Mouse (Mus musculus) gonadal fat pad, adult 2 months (tissue): ENCODE measurements at regions not wholly inside any gene's neighbourhood (a gene's known extent, or its start where the extent isn't known, plus 50 kb on each side); places are given as distances from the start of the nearest gene placed in this dataset.

Experiments
- DNase-seq: peaks from one replicate; pipeline ENCODE4 v3.0.0-alpha.2; 2012; ENCODE audit warnings: low read depth

DNA sequence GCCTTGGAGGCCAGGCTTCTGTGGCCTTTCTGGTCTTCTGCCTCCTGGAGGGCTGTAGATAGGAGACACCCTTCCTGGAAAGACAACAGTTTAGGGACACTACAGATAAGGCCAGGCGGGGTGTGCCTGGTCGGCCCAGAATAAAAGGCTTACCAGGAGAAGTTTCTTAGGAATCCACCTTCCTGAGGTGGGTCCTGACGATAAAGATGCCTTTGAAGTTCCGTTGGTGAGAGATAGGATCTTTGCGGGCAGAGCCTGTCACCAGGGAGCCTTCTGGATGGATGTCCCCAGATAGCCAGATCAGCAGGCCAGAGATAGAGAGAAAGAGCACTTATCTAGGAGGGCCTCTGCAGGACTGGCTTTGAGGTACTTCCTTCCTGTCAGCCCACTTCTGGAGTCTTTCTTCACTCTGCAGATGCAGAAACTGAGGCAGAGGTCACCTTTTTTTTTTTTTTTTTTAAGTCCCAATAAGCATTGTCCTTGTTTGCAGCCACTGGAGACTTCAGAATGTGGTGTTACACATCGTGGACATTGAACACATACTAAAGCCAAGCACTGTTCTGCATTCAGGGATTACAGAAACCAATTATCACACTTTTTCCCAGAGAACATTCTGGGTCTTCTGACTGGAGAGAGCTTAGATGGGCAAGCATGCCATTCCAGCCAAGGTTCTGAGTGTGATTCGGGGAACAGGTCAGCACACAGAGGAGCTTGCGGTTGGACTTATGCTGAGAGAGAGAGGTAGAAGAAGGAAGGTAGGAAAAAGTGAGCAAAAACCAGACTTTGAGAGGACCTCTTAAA is 1236.3 kb upstream of the A1bg start:
- DNase-seq, result no peak

DNA sequence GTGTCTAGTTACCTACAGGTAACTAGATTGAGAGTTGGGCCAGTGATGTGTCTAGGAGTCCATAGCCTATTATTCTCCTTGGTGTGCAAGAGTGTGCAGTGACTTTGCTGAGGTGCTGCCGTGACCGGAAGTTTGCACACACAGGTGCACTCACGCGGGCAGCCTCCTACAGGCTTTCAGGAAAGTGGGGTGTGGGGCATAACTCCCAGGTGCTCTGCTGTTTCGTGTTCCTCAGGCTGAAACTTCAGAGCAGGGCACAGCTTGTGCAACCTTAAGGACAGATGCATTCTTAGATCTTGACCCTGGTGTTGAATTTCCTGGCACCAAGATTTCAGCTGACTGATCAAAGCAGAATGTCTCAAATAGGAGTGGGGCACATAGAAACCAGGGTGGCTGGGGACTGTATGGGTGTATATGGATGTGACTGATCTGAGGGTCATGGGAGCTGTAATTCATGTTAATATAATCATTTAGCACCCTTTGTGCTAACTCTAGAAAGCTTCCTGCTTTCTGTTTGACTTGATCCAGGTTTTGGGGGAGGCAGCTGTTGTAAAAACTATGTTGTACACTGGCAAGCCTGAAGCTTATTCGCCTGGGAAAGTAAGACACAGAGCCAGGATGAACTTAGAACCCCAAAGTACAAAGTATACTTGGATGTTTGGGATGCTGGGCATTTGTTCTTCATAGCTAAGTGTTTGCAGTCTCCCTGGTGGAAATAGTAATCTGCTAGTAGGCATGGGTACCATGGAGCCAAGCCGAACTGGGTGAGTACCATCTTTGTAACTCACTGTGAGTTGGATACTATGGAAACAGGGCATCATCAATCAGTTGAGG is 1234.6 kb upstream of the A1bg start:
- no peak for DNase-seq

DNA sequence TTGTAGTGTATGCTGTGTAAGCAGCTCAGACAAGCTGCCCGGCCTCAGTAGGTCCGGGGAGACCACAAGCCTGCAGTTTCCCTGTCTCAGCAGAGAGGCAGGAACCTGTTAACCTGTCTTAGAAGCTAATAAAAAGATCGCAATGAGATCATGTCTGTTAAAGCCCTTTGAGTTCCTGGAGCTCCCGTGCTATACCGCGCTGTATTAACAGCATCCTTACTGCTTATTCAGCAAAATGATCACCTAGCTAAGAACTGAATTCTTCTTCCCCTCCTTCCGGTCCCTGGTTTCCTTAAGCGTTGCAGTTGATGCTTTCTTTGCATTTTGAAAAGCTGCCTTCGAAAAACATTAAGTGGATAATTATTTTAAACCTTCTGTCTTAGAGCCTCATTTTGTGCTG is 1230.4 kb upstream of the A1bg start:
- DNase-seq, result no peak

DNA sequence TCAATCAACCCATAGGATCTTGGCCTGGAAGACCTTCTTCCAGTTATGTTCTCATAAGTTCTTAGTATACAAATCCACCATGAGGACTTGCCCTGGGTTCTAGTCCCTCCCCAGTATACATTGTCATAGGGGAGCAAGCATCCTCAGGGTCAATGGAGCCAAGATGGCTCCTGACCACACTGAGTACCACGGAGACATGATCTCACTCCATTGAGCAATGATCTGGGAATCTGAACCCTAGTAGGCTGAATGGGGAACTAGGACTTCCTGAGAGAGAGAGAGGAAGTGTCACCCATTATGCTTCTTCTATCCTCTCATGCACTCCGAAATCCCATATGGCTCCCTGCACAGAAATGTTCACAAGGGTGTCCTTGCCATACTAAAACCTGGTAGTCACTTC is 1229.3 kb upstream of the A1bg start:
- DNase-seq, result no peak

GRCm38 (mm10) chr15:62151690-62152089 is 1228.9 kb upstream of the A1bg start:
- no peak for DNase-seq

DNA sequence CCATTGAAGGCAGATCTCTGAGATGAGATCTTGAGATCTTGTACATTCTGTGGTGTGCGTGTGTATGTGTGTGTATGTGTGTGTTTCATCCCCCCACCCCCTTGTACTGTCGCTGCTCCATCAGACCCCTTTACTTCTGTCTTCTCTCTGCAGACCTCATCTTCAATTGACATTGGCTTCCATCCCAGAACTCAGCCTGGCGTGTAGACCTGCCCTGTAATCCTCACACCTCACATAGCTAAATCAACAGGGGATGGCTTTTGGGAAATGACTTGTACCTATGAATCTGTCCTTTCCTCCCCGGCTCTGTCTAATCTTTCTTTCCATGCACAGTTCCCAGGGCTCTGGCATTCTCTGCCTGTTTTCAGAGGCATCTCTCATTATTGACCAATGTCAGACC is 1227.5 kb upstream of the A1bg start:
- no peak for DNase-seq

GRCm38 (mm10) chr15:62148680-62149237 is 1225.9 kb upstream of the A1bg start:
- no peak for DNase-seq

- DNase-seq, result no peak
Measured at GRCm38 (mm10) chr15:62147343-62147953, 1224.6 kb upstream of the A1bg start.

GRCm38 (mm10) chr15:62145643-62146285 is 1223.0 kb upstream of the A1bg start:
- no peak for DNase-seq

DNA sequence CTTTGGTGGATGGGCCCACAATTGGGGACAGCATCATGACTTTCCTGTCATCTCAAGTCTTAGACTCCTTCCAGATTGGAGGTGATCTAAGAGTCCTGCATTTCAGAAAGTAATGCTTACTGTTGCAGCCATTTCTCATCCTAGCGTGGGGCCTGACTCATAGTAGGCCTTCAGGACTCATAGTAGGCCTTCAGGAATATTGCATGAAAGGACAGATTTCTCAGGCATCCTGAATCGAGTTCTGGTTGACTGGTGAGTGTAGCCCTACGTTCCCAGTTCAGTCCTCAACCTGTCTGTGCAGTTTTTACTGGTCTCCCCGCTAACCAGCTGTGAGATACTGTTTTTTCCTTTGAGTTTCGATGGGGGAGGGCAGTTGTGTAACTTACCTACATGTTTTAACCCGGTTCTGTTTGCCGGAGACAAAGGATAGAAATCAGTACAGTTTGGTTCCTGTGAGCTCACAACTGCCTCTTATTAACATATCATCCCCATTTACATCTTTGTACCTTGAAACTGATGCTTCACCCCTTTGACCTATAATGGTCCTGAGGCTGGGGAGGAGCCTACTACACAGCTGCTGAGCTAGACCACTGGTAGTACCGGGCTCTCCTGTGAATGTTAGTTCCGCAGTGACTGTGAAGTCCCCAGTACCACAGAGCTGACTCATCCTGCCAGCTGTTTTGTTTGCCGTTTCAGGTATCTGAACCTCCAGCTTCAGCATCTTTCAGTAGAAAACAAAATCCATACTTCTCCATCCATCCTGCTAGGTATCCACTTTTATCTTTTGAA is 1222.2 kb upstream of the A1bg start:
- no peak for DNase-seq

DNA sequence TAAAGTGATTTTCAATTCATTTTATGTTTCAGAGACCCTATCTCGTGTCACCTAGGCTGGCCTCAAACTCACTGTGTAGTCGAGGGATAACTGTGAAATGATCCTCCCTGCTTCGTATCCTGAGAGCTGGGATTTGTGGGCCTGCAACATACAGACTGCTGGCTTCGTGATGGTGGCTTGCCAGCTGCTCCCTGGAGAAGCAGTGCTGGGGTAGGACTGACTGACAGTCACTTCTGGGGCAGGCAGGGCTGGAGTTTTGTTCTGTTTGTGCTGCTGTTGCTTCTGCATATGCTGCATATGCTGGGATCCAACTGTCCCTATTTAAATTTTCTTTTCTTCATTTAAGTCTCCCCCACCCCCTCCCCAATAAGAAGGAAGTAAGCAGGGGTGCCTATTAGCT is 1217.0 kb upstream of the A1bg start:
- DNase-seq, result no peak

DNA sequence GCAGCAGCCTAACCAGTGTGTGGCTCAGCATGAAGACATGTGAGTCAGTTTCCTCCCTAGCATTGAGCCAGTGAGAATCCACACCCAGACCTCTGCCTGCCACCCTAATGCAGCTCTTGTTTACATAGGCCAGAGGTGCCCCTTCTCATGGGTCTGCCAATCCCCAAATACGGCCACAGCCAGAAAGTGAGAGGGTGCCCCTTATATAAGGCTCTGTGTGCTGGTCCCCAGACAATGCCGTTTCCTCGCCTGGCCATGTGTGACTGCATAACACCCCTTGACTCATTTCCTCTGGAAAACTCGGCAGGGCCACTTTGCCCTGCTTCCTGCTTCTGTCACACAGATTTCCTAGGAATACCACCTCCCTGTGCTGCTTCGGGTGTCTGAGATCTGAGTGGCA is 1216.4 kb upstream of the A1bg start:
- DNase-seq, result no peak

DNA sequence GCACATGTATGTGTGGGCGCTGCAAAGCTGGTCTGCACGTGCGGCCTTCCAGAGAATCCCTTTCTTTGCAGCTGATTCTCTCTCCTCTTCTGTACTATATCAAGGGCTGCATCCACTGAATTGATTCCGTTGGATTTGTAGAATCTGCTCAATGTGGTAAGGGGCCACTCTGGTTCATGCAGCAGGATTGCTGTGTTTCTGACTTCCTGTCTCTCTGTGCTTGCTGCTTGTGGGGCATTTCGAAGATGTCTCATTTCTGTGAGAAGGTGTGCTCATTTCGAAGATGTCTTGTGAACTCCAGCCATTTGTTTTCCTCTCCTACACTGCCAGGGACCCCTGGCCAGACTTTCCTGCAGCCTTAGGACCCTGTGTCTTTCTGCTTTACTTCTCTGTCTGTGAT is 1215.9 kb upstream of the A1bg start:
- no peak for DNase-seq

DNA sequence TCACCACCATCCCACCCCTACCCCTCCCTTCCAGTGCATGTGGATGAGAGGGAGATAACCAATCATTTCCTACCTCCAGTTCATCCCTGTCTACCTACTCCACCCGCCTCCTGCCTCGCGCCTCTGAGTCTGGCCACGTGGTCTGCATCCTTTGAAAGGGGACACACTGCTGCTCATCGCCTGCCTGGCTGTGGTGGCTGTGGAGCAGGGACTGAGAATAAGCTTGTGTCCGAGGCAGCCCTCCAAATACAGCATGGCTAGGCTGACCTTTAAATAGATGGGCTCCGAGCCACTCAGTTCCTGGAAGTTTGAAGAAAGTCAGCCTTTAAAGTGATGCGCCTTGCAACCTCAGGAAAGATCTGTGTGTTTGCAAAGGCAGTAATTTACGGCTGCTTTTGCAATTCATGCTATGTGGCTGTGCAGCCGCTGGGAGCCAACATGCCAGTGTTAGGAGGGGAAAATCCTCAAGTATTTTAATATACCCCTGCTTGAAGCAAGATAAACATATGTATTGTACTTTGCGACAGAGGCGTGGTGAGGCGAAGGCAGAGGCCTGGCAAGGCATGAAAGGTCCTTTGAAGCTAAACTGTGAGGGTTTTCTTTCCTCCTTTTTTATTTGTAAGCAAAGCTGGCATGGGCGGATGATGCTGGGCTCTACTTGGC is 1214.3 kb upstream of the A1bg start:
- no peak for DNase-seq

DNA sequence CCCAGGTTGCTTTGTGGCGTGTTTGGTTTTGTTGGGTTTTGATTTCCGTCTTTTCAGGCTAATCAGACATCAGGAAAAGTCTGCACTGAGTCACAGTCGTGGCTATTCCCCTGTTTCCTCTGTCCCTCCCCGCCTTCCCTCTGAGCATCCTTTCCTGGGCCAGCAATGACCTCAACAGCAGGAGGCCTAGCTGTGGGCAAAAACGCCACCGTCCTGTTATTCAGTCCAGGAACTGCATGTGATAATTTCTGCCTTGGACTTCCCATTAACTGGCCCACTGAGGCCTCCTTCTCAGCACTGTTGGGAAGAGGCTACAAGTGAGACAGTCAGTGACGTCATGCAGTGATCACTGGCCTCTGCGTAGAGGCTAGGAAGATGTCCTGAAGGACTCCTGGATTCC is 1212.0 kb upstream of the A1bg start:
- no peak for DNase-seq

DNA sequence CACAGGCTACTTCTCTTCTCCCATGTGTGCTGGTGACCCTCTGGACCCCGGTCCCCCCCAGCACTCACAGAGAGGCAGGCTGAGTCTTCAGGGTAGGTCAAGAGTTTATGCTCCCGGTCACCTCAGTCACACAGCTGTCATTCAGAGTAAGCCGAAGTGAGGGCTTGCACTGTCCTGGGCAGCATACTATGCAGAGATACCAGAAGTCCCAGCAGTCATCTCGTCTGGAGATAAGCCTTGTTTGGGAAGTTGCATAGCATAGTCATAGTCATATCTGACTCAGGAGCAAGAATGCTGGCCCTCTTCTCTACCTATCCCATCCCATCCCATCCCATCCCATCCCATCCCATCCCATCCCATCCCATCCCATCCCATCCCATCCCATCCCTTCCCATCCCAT is 1211.5 kb upstream of the A1bg start:
- DNase-seq, result no peak

GRCm38 (mm10) chr15:62132895-62133294 is 1210.1 kb upstream of the A1bg start:
- no peak for DNase-seq

DNA sequence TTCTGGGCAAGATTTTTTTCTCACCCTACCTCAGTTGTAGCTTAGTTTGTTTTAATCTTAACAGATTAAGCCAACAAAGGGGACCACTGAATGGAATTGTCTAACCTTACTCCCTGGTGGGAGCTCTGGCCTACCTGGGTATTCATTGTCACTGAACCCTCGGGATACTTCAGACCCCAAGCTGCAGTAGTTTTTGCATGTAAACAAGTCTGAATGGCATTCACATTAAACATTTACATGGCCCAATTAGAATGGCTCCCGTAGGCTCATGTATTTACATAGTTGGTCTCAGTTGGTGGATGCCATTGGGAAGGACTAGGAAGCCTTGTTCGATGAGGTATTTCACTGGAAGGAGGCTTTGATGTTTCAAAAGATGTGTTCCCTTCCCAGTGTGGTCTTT is 1208.9 kb upstream of the A1bg start:
- no peak for DNase-seq

DNA sequence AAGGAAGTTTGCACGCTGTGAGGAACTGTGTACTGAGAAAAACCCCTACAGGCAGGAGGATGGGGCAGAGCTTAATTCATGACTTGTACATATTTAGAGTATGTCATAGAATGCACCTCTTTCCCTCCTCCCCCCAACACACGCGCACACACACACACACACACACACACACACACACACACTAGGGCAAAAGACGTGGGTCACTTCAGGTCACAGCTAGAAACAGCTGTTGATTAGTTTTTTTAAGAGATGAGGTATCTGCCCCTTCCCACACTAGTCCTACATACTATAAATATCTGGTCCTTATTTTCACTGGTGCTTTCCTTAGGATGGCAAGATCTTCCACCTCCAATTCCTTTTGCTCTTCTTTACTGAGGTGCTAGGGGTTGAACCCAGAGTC is 1207.7 kb upstream of the A1bg start:
- DNase-seq, result no peak

DNA sequence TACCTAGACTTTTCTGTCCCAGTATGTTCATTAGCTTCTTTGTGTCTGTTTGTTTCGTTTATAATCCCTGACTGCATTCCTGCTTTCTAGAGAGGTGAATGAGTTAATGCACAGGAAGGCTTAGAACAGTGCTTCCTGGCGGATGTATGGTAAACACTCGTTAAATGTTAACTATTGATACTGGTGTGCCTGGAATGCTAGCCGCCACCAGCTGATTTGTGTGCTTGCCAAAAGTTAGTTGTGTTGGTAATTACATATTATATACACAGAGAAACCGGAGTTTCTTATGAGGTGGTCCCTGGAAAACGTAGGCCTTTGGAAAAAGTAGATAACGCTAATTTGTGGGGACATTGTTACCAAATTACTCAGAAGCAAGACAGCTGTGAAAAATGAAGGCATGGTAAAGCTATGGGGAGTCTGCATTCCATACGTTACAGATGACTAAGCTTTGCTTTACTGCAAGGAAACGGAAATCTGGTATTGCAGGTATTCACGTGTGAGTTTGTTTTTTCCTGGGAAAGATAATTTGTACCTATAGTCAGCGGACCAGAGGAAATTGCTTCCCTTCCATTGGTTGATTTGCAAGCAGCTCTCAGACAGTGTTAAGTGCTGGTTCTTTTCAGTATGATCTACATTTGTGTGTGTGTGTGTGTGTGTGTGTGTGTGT is 1205.9 kb upstream of the A1bg start:
- DNase-seq, result no peak
